Comparison of ENCODE assay signal across 12 mouse cellular contexts in the genomic region with DNA sequence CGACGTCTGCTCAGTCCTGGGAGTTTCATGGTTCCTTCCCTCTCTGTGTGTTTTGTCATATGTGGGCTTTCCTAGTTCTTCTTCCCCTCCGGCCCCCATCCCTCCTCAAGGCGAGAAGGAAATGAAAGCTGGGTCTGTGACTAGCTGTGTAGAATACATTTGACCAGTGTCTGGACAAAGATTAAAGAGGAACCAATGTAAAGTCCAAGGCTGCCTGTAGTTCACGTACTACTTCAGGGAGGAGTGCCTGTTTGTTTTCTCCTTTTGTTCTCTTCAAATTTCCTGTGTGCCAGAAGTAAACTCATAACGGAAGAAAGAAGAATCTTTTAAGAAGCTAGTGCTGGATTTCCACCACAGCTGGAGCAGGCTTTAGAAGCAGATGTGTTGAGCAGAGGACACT. TPM values are rescaled to one million over a fixed set of nuclear protein-coding genes. Genes with fewer than 3 reads are reported as not detected.
DNase-seq lines count a peak whose midpoint lies in the region; ATAC-seq and TF ChIP-seq lines count a peak whose summit lies in the region.
"Had no signal": no experiment of that assay in that cellular context is flagged by ENCODE, and none has a peak within 500 bp of the region (broad histone marks: within the 10 kb centered on the region; RNA-seq: fewer than 3 reads in every experiment).

No protein-coding gene starts in this region.

- DNase-seq in heart, adult 18-20 months = peak; percentile 16 to 46
- DNase-seq in heart, embryonic 10.5 days (ENCODE audit: low spot score) = no peak
- no peak for DNase-seq in liver, postnatal 0 days
- no peak for DNase-seq in liver
- DNase-seq in stomach, postnatal 0 days (ENCODE audit: low spot score) = no peak
- DNase-seq in midbrain, embryonic 14.5 days = no peak
- no peak for DNase-seq in frontal cortex, postnatal 25 days (ENCODE audit: low spot score in 2 of 2)
- DNase-seq: cerebellum, adult 9-11 months had no signal

- no peak for TF ChIP-seq EP300 in liver, postnatal 0 days (IDR thresholded peaks at IDR 0.05; ENCODE audit: low read depth)
- TF ChIP-seq EP300 in stomach, postnatal 0 days (optimal IDR thresholded peaks at IDR 0.05) = no peak

- peak overlapping the region; percentile 16; the same call in 1 of the 2 replicates for H3K4me2 ChIP-seq in liver, postnatal 0 days (ENCODE audit: low read depth, low read length)
- no peak overlapping the region for H3K4me2 ChIP-seq in embryonic facial prominence, embryonic 15.5 days (replicated peaks)
- no peak overlapping the region for H3K4me2 ChIP-seq in stomach, postnatal 0 days (replicated peaks; ENCODE audit: low read depth)
- H3K4me2 ChIP-seq in midbrain, embryonic 14.5 days (ENCODE audit: low read length) = no peak overlapping the region
- H3K4me2 ChIP-seq: midbrain, embryonic 11.5 days had no signal

- ATAC-seq in liver, postnatal 0 days = 0 out of 2 replicates have a peak, but pooled peaks have one; percentile 21
- ATAC-seq in embryonic facial prominence, embryonic 15.5 days (ENCODE audit: insufficient number of reproducible peaks, low FRiP score, low TSS enrichment, low read depth) = no peak
- ATAC-seq in stomach, postnatal 0 days (ENCODE audit: low FRiP score, low TSS enrichment) = no peak
- ATAC-seq in midbrain, embryonic 14.5 days (ENCODE audit: low FRiP score, low TSS enrichment) = no peak
- ATAC-seq: CD4-positive, CD25-positive, alpha-beta regulatory T cell, adult 4 months had no signal

- H3K9ac ChIP-seq in liver, postnatal 0 days (replicated peaks) = no peak overlapping the region
- H3K9ac ChIP-seq in embryonic facial prominence, embryonic 15.5 days = no peak overlapping the region
- no peak overlapping the region for H3K9ac ChIP-seq in stomach, postnatal 0 days (ENCODE audit: low read length)
- H3K9ac ChIP-seq in midbrain, embryonic 14.5 days (replicated peaks; ENCODE audit: low read length) = no peak overlapping the region

- WGBS in heart, embryonic 10.5 days = 56% methylated on average over 6 of the region's 6 CpGs
- WGBS in liver, postnatal 0 days (ENCODE audit: insufficient replicate concordance) = 18% methylated on average over 6 of the region's 6 CpGs
- 52% methylated on average over 6 of the region's 6 CpGs for WGBS in embryonic facial prominence, embryonic 15.5 days
- 34% methylated on average over 6 of the region's 6 CpGs for WGBS in stomach, postnatal 0 days
- 75% methylated on average over 6 of the region's 6 CpGs for WGBS in midbrain, embryonic 14.5 days

- no peaks in the 10 kb centered on the region for H3K36me3 ChIP-seq in heart, embryonic 10.5 days
- H3K36me3 ChIP-seq in liver, postnatal 0 days (replicated peaks; ENCODE audit: insufficient read depth, low read length) = no peaks in the 10 kb centered on the region
- no peaks in the 10 kb centered on the region for H3K36me3 ChIP-seq in embryonic facial prominence, embryonic 15.5 days
- no peaks in the 10 kb centered on the region for H3K36me3 ChIP-seq in stomach, postnatal 0 days (ENCODE audit: control insufficient read depth, insufficient read depth, low read length)
- no peaks in the 10 kb centered on the region for H3K36me3 ChIP-seq in midbrain, embryonic 14.5 days (ENCODE audit: control insufficient read depth, insufficient read depth, low read length)

- no peak overlapping the region for H3K27ac ChIP-seq in heart, embryonic 10.5 days
- H3K27ac ChIP-seq in liver, postnatal 0 days (ENCODE audit: low read depth) = 0 out of 2 replicates have a peak overlapping the region, but pooled peaks have one; percentile 8
- H3K27ac ChIP-seq in embryonic facial prominence, embryonic 15.5 days (replicated peaks) = peak overlapping the region; percentile 69
- 0 out of 2 replicates have a peak overlapping the region, but pooled peaks have one; percentile 30 for H3K27ac ChIP-seq in stomach, postnatal 0 days (replicated peaks)
- H3K27ac ChIP-seq in midbrain, embryonic 14.5 days (replicated peaks; ENCODE audit: low read depth, low read length) = no peak overlapping the region

- H3K9me3 ChIP-seq in heart, embryonic 10.5 days = no peaks in the 10 kb centered on the region
- H3K9me3 ChIP-seq in liver, postnatal 0 days (ENCODE audit: low read length) = no peaks in the 10 kb centered on the region
- no peaks in the 10 kb centered on the region for H3K9me3 ChIP-seq in embryonic facial prominence, embryonic 15.5 days (replicated peaks)
- H3K9me3 ChIP-seq in stomach, postnatal 0 days (ENCODE audit: control insufficient read depth, low read length) = no peaks in the 10 kb centered on the region
- H3K9me3 ChIP-seq in midbrain, embryonic 14.5 days (ENCODE audit: control insufficient read depth, low read length) = no peaks in the 10 kb centered on the region

- no peak overlapping the region for H3K4me3 ChIP-seq in heart, embryonic 10.5 days
- no peak overlapping the region for H3K4me3 ChIP-seq in liver, postnatal 0 days (ENCODE audit: low read depth, low read length)
- H3K4me3 ChIP-seq in embryonic facial prominence, embryonic 15.5 days (replicated peaks) = no peak overlapping the region
- H3K4me3 ChIP-seq in stomach, postnatal 0 days (ENCODE audit: low read depth, low read length) = no peak overlapping the region
- no peak overlapping the region for H3K4me3 ChIP-seq in midbrain, embryonic 14.5 days (replicated peaks; ENCODE audit: low read depth, low read length)

- H3K27me3 ChIP-seq in heart, embryonic 10.5 days (ENCODE audit: insufficient read depth, poor library complexity, severe bottlenecking) = no peaks in the 10 kb centered on the region
- H3K27me3 ChIP-seq in liver, postnatal 0 days (ENCODE audit: insufficient read depth, low read length) = no peaks in the 10 kb centered on the region
- no peaks in the 10 kb centered on the region for H3K27me3 ChIP-seq in embryonic facial prominence, embryonic 15.5 days
- H3K27me3 ChIP-seq in stomach, postnatal 0 days (ENCODE audit: control insufficient read depth, insufficient read depth, low read length) = no peaks in the 10 kb centered on the region
- no peaks in the 10 kb centered on the region for H3K27me3 ChIP-seq in midbrain, embryonic 14.5 days (ENCODE audit: control insufficient read depth, insufficient read depth, low read length)

- TF ChIP-seq CTCF in liver, postnatal 0 days (IDR thresholded peaks at IDR 0.05; ENCODE audit: low read depth) = no peak
- no peak for TF ChIP-seq CTCF in stomach, postnatal 0 days (IDR thresholded peaks at IDR 0.05; ENCODE audit: low read depth)

- no peaks in the 10 kb centered on the region for H3K4me1 ChIP-seq in heart, embryonic 10.5 days
- no peaks in the 10 kb centered on the region for H3K4me1 ChIP-seq in liver, postnatal 0 days (ENCODE audit: insufficient read depth)
- 0 out of 2 replicates have a peak, but pooled peaks cover 6% of the 10 kb centered on the region for H3K4me1 ChIP-seq in embryonic facial prominence, embryonic 15.5 days
- H3K4me1 ChIP-seq in stomach, postnatal 0 days (replicated peaks; ENCODE audit: control insufficient read depth, insufficient read depth) = no peaks in the 10 kb centered on the region
- H3K4me1 ChIP-seq in midbrain, embryonic 14.5 days (ENCODE audit: control insufficient read depth, insufficient read depth, low read length) = no peaks in the 10 kb centered on the region

RNA-seq across cellular contexts. Expression of a gene that starts 36.7 kb away (rescaled TPM):
- under 1 TPM; 0.17 to 0.39 TPM for total RNA-seq in heart, adult 18-20 months (2021)
- polyA plus RNA-seq in heart, embryonic 10.5 days (2016; fragmentation: Nextera tagmentation; extraction: Ambion mirVana) = 0.09 and 0.26 TPM in 2 replicates
- 0.49 and 0.56 TPM in 2 replicates for polyA plus RNA-seq in liver, postnatal 0 days (2015; fragmentation: Nextera tagmentation; extraction: Ambion mirVana)
- polyA plus RNA-seq in embryonic facial prominence, embryonic 15.5 days (2015; fragmentation: Nextera tagmentation; extraction: Ambion mirVana) = 0.55 and 0.56 TPM in 2 replicates
- 0.41 and 0.44 TPM in 2 replicates for polyA plus RNA-seq in stomach, postnatal 0 days (2015; fragmentation: Nextera tagmentation; extraction: Ambion mirVana)
- 0.11 TPM in 2 replicates for polyA plus RNA-seq in midbrain, embryonic 14.5 days (2014; fragmentation: Nextera tagmentation; extraction: Ambion mirVana)
- total RNA-seq: layer of hippocampus, postnatal 10 days had no signal

RNA-seq across cellular contexts. Expression of a gene that starts 52.0 kb away (rescaled TPM):
- total RNA-seq in heart, adult 18-20 months (2021) = 10 to 100 TPM; 35.6 to 35.9 TPM
- polyA plus RNA-seq in heart, embryonic 10.5 days (2016; fragmentation: Nextera tagmentation; extraction: Ambion mirVana) = 26.5 and 28.4 TPM in 2 replicates
- polyA plus RNA-seq in liver, postnatal 0 days (2015; fragmentation: Nextera tagmentation; extraction: Ambion mirVana) = 16.6 and 16.8 TPM in 2 replicates
- 60.6 and 71.8 TPM in 2 replicates for polyA plus RNA-seq in embryonic facial prominence, embryonic 15.5 days (2015; fragmentation: Nextera tagmentation; extraction: Ambion mirVana)
- 30.6 and 34.5 TPM in 2 replicates for polyA plus RNA-seq in stomach, postnatal 0 days (2015; fragmentation: Nextera tagmentation; extraction: Ambion mirVana)
- 55.0 and 60.7 TPM in 2 replicates for polyA plus RNA-seq in midbrain, embryonic 14.5 days (2014; fragmentation: Nextera tagmentation; extraction: Ambion mirVana)

Comparison
In these comparisons a context has a peak if more than half of its experiments do, and no peak if none do; other contexts are left out.
1. DNase-seq: peak in heart, adult 18-20 months (2 of 2); none in heart, embryonic 10.5 days (single experiment), liver, postnatal 0 days (single experiment), liver (single experiment), stomach, postnatal 0 days (single experiment), midbrain, embryonic 14.5 days (single experiment) and frontal cortex, postnatal 25 days (0 of 2).
2. H3K27ac ChIP-seq: peak in liver, postnatal 0 days (single experiment), embryonic facial prominence, embryonic 15.5 days (single experiment) and stomach, postnatal 0 days (single experiment); none in heart, embryonic 10.5 days (single experiment) and midbrain, embryonic 14.5 days (single experiment).